Mouse (Mus musculus) neural tube, embryonic 14.5 days (tissue): ENCODE results near the gene Med7. TPM values are rescaled to one million over a fixed set of nuclear protein-coding genes. Genes with fewer than 3 reads are reported as not detected.
"Not testable (repeated sequence)": the region's sequence is repeated elsewhere in the genome, so short reads cannot be mapped to it uniquely, and the experiment has no call there.

ENCODE experiments used
- ATAC-seq: fragments of 200-750 bp; cut with Nextera tagmentation; 2 replicates; pipeline ENCODE4 v1.8.0; 2017; ENCODE audit warnings: low read depth, mild to moderate bottlenecking, moderate TSS enrichment, moderate library complexity
- H3K27ac ChIP-seq: fragments of 300-500 bp; sonication (generic); 2 replicates; pipeline ENCODE4 v1.5.1; 2014; ENCODE audit warnings: low read depth, mild to moderate bottlenecking, control low read depth, low read length, moderate library complexity, mixed read lengths
- H3K27me3 ChIP-seq: fragments of 300-500 bp; sonication (generic); 2 replicates; pipeline ENCODE4 v1.6.1; 2014; ENCODE audit warnings: low read length; ENCODE audit not compliant: control insufficient read depth, insufficient read depth
- H3K36me3 ChIP-seq: fragments of 300-500 bp; sonication (generic); 2 replicates; pipeline ENCODE4 v1.6.1; 2014; ENCODE audit warnings: low read length, mixed read lengths; ENCODE audit not compliant: control insufficient read depth, insufficient read depth
- H3K4me1 ChIP-seq: fragments of 300-500 bp; sonication (generic); 2 replicates; pipeline ENCODE4 v1.6.1; 2014; ENCODE audit warnings: low read length; ENCODE audit not compliant: control insufficient read depth, insufficient read depth
- H3K4me2 ChIP-seq: fragments of 300-500 bp; sonication (generic); 2 replicates; pipeline ENCODE4 v1.6.1; 2014; ENCODE audit warnings: mild to moderate bottlenecking, low read depth, low read length, control low read depth
- H3K4me3 ChIP-seq: fragments of 300-500 bp; sonication (generic); 2 replicates; pipeline ENCODE4 v1.5.1; 2014; ENCODE audit warnings: low read depth, low read length, control low read depth, mixed read lengths
- H3K9ac ChIP-seq: fragments of 300-500 bp; sonication (generic); replicated peaks from 2 replicates; pipeline ENCODE4 v1.6.1; 2014; ENCODE audit warnings: low read depth, mild to moderate bottlenecking, control low read depth, low read length, mixed read lengths
- H3K9me3 ChIP-seq: fragments of 300-500 bp; sonication (generic); 2 replicates; pipeline ENCODE4 v1.6.1; 2016; ENCODE audit warnings: low read length; ENCODE audit not compliant: control insufficient read depth
- WGBS: fragments of 180-500 bp; shearing (Covaris S2); extraction: QIAGEN DNeasy Blood & Tissue Kit; methylation state at CpG from one replicate; pipeline ENCODE4 v1.1.7; 2014; 5-methylcytosine and 5-hydroxymethylcytosine counted together
- polyA plus RNA-seq: library from polyadenylated mRNA; unstranded; fragments of >200 nt; fragmentation: Nextera tagmentation; extraction: Ambion mirVana; gene quantifications from 2 replicates; pipeline ENCODE4 v1.2.1, GENCODE M21; 2014

Gene Med7
- polyA plus RNA-seq, 1 experiment from 2014 or later, result 67.7 TPM

GRCm38 (mm10) chr11:46418438-46418837 is 18.3 kb upstream of the Med7 start:
- Histone ChIP-seq H3K9ac (no peak overlapping the region), H3K4me1 (no peaks in the 10 kb centered on the region), H3K4me3 (no peak overlapping the region), H3K4me2 (no peak overlapping the region), H3K36me3 (no peaks in the 10 kb centered on the region), H3K9me3 (no peaks in the 10 kb centered on the region), H3K27me3 (no peaks in the 10 kb centered on the region), H3K27ac (no peak overlapping the region)
- no peak for ATAC-seq
- 69% methylated on average over 1 of the region's 1 CpGs for WGBS

GRCm38 (mm10) chr11:46418860-46419259 is 17.9 kb upstream of the Med7 start:
- Histone ChIP-seq H3K27me3 (no peaks in the 10 kb centered on the region), H3K9me3 (no peaks in the 10 kb centered on the region), H3K4me3 (no peak overlapping the region), H3K9ac (no peak overlapping the region), H3K27ac (no peak overlapping the region), H3K4me1 (no peaks in the 10 kb centered on the region), H3K36me3 (no peaks in the 10 kb centered on the region), H3K4me2 (no peak overlapping the region)
- no peak for ATAC-seq
- WGBS, result 78% methylated on average over 5 of the region's 5 CpGs

GRCm38 (mm10) chr11:46421086-46421888 is 15.4 kb upstream of the Med7 start:
- Histone ChIP-seq H3K27me3 (no peaks in the 10 kb centered on the region), H3K4me3 (no peak overlapping the region), H3K4me1 (no peaks in the 10 kb centered on the region), H3K9ac (no peak overlapping the region), H3K9me3 (no peaks in the 10 kb centered on the region), H3K27ac (no peak overlapping the region), H3K36me3 (no peaks in the 10 kb centered on the region), H3K4me2 (no peak overlapping the region)
- 89% methylated on average over 8 of the region's 8 CpGs for WGBS
- no peak for ATAC-seq

- H3K9me3 ChIP-seq, ATAC-seq, H3K4me3 ChIP-seq, H3K27me3 ChIP-seq, H3K36me3 ChIP-seq, H3K4me1 ChIP-seq, H3K4me2 ChIP-seq, H3K27ac ChIP-seq, H3K9ac ChIP-seq: not testable (repeated sequence)
- WGBS, result 51% methylated on average over 4 of the region's 4 CpGs
These were observed 8.6 kb upstream of the Med7 start for GRCm38 (mm10) chr11:46428131-46428530.

GRCm38 (mm10) chr11:46430123-46430522 is 6.6 kb upstream of the Med7 start:
- no peak for ATAC-seq
- Histone ChIP-seq H3K4me2 (no peak overlapping the region), H3K4me1 (no peaks in the 10 kb centered on the region), H3K36me3 (no peaks in the 10 kb centered on the region), H3K9ac (no peak overlapping the region), H3K4me3 (no peak overlapping the region), H3K9me3 (no peaks in the 10 kb centered on the region), H3K27ac (no peak overlapping the region), H3K27me3 (no peaks in the 10 kb centered on the region)
- WGBS, result 93% methylated on average over 2 of the region's 2 CpGs

GRCm38 (mm10) chr11:46431129-46431528 is 5.6 kb upstream of the Med7 start:
- no peak overlapping the region for H3K9ac ChIP-seq
- ATAC-seq, result peak; percentile 96
- H3K4me2 ChIP-seq, result no peak overlapping the region
- H3K27me3 ChIP-seq, result no peaks in the 10 kb centered on the region
- no peaks in the 10 kb centered on the region for H3K4me1 ChIP-seq
- H3K36me3 ChIP-seq, result no peaks in the 10 kb centered on the region
- H3K27ac ChIP-seq, result no peak overlapping the region
- no peaks in the 10 kb centered on the region for H3K9me3 ChIP-seq
- H3K4me3 ChIP-seq, result no peak overlapping the region
- 22% methylated on average over 3 of the region's 3 CpGs for WGBS

GRCm38 (mm10) chr11:46435363-46435762 is 1.4 kb upstream of the Med7 start:
- H3K4me1 ChIP-seq, result peaks cover 4% of the 10 kb centered on the region

GRCm38 (mm10) chr11:46437459-46438000 is 805 bp downstream of the Med7 start:
- Histone ChIP-seq H3K9me3 (no peaks in the 10 kb centered on the region), H3K4me2 (peak overlapping the region; percentile 91), H3K36me3 (peaks cover 3% of the 10 kb centered on the region; the same call in 1 of the 2 replicates), H3K4me1 (peaks cover 4% of the 10 kb centered on the region), H3K27me3 (no peaks in the 10 kb centered on the region), H3K9ac (peak overlapping the region; percentile 85), H3K27ac (no peak overlapping the region; the same call in 1 of the 2 replicates), H3K4me3 (peak overlapping the region; percentile 96)
- WGBS, result 2% methylated on average over 23 of the region's 23 CpGs
- ATAC-seq, result peak; percentile 2; the same call in 1 of the 2 replicates

More at GRCm38 (mm10) chr11:46435363-46435762, 1.4 kb upstream of the Med7 start:
- ATAC-seq, result no peak
- Histone ChIP-seq H3K27ac (no peak overlapping the region), H3K4me2 (no peak overlapping the region), H3K4me3 (no peak overlapping the region), H3K9me3 (no peaks in the 10 kb centered on the region), H3K36me3 (no peaks in the 10 kb centered on the region), H3K27me3 (no peaks in the 10 kb centered on the region), H3K9ac (no peak overlapping the region)

GRCm38 (mm10) chr11:46439005-46439543 is 2.3 kb downstream of the Med7 start:
- Histone ChIP-seq H3K27me3 (no peaks in the 10 kb centered on the region), H3K36me3 (peaks cover 9% of the 10 kb centered on the region; the same call in 1 of the 2 replicates), H3K9ac (no peak overlapping the region), H3K27ac (no peak overlapping the region), H3K4me1 (peaks cover 4% of the 10 kb centered on the region), H3K9me3 (no peaks in the 10 kb centered on the region), H3K4me3 (no peak overlapping the region), H3K4me2 (no peak overlapping the region)
- WGBS, result 93% methylated on average over 5 of the region's 5 CpGs
- no peak for ATAC-seq
